Mouse (Mus musculus) ES-E14 (cell line): Measurements from ENCODE around the gene Plekhf1.
A peak's percentile ranks its signal among the peaks of the same experiment; 100 is the strongest.

ENCODE experiments used
- CHD2 ChIP-seq: IDR thresholded peaks from 2 replicates; pipeline ENCODE4 v1.6.1; 2014; ENCODE audit warnings: mild to moderate bottlenecking, low read depth, low read length, inconsistent platforms
- HCFC1 ChIP-seq: IDR thresholded peaks from 2 replicates; pipeline ENCODE4 v1.6.1; 2012; ENCODE audit warnings: low read length, inconsistent platforms, borderline replicate concordance; ENCODE audit not compliant: insufficient read depth
- MAFK ChIP-seq: IDR thresholded peaks from 2 replicates; pipeline ENCODE4 v1.6.1; 2014; ENCODE audit warnings: mild to moderate bottlenecking, low read depth, low read length, inconsistent platforms; ENCODE audit not compliant: insufficient read depth
- ZC3H11A ChIP-seq: IDR thresholded peaks from 2 replicates; pipeline ENCODE4 v1.6.1; 2012; ENCODE audit warnings: low read depth, mild to moderate bottlenecking, inconsistent platforms, low read length, borderline replicate concordance
- ZNF384 ChIP-seq: IDR thresholded peaks from 2 replicates; pipeline ENCODE4 v1.6.1; 2012; ENCODE audit warnings: low read depth, low read length, inconsistent platforms

- TF ChIP-seq HCFC1 = peak; percentile 79
- no peak for TF ChIP-seq MAFK
- TF ChIP-seq ZNF384 = no peak
- TF ChIP-seq ZC3H11A = no peak
- TF ChIP-seq CHD2 = no peak
Observed at GRCm38 (mm10) chr7:38270703-38271510, 43.1 kb upstream of the Plekhf1 start, which contains the start of gene Pop4.
